Mouse (Mus musculus) thymus, adult 2 months (tissue): ENCODE data around the gene Tbx3.

ENCODE experiments used
- CTCF ChIP-seq: fragments of 200-500 bp; IDR thresholded peaks from 2 replicates; pipeline ENCODE4 v1.5.1; 2012; ENCODE audit warnings: mild to moderate bottlenecking, control low read depth, low read length, moderate library complexity, borderline replicate concordance; ENCODE audit not compliant: control insufficient read depth, poor library complexity, insufficient read depth; ENCODE audit errors: extremely low read depth
- POLR2A ChIP-seq: fragments of 200-500 bp; IDR thresholded peaks from 2 replicates; pipeline ENCODE4 v1.6.1; 2012; ENCODE audit warnings: mild to moderate bottlenecking, low read length, control low read depth, moderate library complexity; ENCODE audit not compliant: control insufficient read depth, poor library complexity, insufficient read depth; ENCODE audit errors: extremely low read depth

GRCm38 (mm10) chr5:119672348-119672983, 2.0 kb downstream of the Tbx3 start:
- TF ChIP-seq POLR2A (no peak), CTCF (no peak)
